Mouse (Mus musculus): Measurements from ENCODE around the gene March4. TPM values are rescaled to one million over a fixed set of nuclear protein-coding genes. Genes with fewer than 3 reads are reported as not detected.

March4 gene
- polyA plus RNA-seq, 1 experiment, result 0.33 TPM

DNA sequence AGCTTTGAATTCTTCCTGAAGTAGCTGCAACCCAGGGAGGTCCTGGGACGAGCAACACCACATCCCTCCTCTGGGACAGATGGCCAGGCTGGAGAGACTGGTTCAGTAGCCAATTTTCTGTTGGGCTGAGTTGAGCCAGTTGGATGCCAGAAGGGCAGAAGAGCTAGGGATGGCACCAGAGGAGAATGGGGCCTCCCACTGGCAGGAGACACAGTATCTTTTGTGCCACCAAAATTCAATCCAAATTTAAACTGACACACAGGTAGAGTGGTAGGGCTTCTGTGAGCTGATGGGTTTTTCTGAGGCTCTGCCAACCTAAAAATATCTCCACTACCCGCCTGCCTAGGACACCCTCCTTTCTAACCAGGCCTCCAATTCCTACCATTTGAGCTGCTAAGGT lies 21.9 kb upstream of the March4 start:
- H3K27me3 ChIP-seq (ENCODE audit: control insufficient read depth, insufficient read depth, low read length), result no peaks in the 10 kb centered on the region
- no peak overlapping the region for H3K27ac ChIP-seq (ENCODE audit: control insufficient read depth, insufficient read depth, low read depth, low read length)
- no peaks in the 10 kb centered on the region for H3K36me3 ChIP-seq (ENCODE audit: control insufficient read depth, insufficient read depth, low read length)
- H3K4me3 ChIP-seq (ENCODE audit: control insufficient read depth, low read depth, low read length), result no peak overlapping the region
- no peaks in the 10 kb centered on the region for H3K4me1 ChIP-seq (ENCODE audit: control insufficient read depth, insufficient read depth, low read length)
- TF ChIP-seq POLR2A (IDR thresholded peaks at IDR 0.05; ENCODE audit: control insufficient read depth, low read depth, low read length) (no peak), CTCF (IDR thresholded peaks at IDR 0.05; ENCODE audit: control insufficient read depth, insufficient read depth, insufficient replicate concordance, low read depth, low read length) (no peak)

DNA sequence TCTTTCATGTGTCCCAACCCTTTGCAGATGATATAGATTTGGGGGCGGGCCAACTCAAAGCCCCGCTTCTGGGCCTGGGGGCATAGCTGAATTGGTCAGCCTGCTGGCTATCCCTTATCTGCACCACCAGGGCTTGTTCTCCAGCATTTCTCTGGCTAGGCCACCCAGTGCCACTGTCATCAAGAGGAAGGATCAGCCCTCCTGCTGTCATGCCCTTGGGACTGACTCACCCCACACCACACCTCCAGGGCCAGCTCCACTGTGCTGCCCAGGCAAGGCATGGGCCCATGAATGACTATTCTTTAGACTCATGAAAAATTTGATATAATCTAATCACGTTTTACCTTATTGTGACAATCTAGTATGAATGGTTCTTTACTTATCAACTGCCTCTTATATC lies 19.7 kb upstream of the March4 start:
- Histone ChIP-seq H3K27ac (ENCODE audit: control insufficient read depth, insufficient read depth, low read depth, low read length) (no peak overlapping the region), H3K4me3 (ENCODE audit: control insufficient read depth, low read depth, low read length) (no peak overlapping the region)
- no peak for TF ChIP-seq POLR2A (IDR thresholded peaks at IDR 0.05; ENCODE audit: control insufficient read depth, low read depth, low read length)

DNA sequence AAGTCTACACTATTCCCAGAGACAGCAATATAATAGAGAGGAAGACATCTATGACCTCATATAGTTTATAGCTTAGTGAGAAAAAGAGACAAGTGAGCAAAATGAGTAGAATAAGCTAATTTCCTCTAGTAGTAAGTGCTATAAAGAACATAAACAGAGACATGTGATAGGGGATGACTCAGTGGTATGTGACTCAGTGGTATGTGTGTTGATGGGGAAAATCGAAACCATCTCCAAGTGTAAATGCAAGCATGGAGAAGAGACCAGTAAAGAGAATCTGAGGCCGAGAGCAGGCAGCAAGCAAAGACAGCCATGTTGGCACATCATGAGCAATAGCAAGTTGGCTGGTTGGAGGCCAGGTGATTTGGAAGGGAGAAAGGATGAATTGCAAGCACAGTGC lies 13.6 kb upstream of the March4 start:
- Histone ChIP-seq H3K27ac (ENCODE audit: control insufficient read depth, insufficient read depth, low read depth, low read length) (no peak overlapping the region), H3K36me3 (ENCODE audit: control insufficient read depth, insufficient read depth, low read length) (no peaks in the 10 kb centered on the region), H3K4me1 (ENCODE audit: control insufficient read depth, insufficient read depth, low read length) (no peaks in the 10 kb centered on the region), H3K4me3 (ENCODE audit: control insufficient read depth, low read depth, low read length) (no peak overlapping the region), H3K27me3 (ENCODE audit: control insufficient read depth, insufficient read depth, low read length) (no peaks in the 10 kb centered on the region)
- no peak for TF ChIP-seq CTCF (IDR thresholded peaks at IDR 0.05; ENCODE audit: control insufficient read depth, insufficient read depth, insufficient replicate concordance, low read depth, low read length)
- no peak for TF ChIP-seq POLR2A (IDR thresholded peaks at IDR 0.05; ENCODE audit: control insufficient read depth, low read depth, low read length)

More for the DNA sequence above, 19.7 kb upstream of the March4 start:
- Histone ChIP-seq H3K27me3 (ENCODE audit: control insufficient read depth, insufficient read depth, low read length) (no peaks in the 10 kb centered on the region), H3K4me1 (ENCODE audit: control insufficient read depth, insufficient read depth, low read length) (no peaks in the 10 kb centered on the region), H3K36me3 (ENCODE audit: control insufficient read depth, insufficient read depth, low read length) (no peaks in the 10 kb centered on the region)

DNA sequence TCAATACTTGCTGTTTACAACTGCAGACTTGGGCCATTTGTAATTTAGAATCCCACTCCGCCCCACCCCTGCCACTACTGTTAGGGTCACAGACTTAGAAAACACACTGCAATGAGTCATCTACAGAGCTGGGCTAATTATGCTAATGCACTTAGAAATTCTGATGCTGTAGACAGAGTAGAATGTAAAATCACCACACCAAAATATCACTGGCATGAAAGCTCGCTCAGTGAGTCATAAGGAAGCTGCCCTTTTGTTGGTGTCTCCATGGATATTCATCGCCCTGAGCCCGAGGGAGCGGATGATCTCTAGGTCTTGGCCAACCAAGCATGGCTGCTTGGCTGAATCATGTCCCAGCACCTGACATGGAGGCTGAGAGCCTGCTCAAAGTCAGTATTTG lies 1.5 kb upstream of the March4 start:
- Histone ChIP-seq H3K27ac (ENCODE audit: control insufficient read depth, insufficient read depth, low read depth, low read length) (no peak overlapping the region), H3K27me3 (ENCODE audit: control insufficient read depth, insufficient read depth, low read length) (peaks cover 2% of the 10 kb centered on the region; the same call in 1 of the 2 replicates), H3K4me1 (ENCODE audit: control insufficient read depth, insufficient read depth, low read length) (peaks cover 11% of the 10 kb centered on the region), H3K4me3 (ENCODE audit: control insufficient read depth, low read depth, low read length) (no peak overlapping the region), H3K36me3 (ENCODE audit: control insufficient read depth, insufficient read depth, low read length) (no peaks in the 10 kb centered on the region)
- TF ChIP-seq POLR2A (IDR thresholded peaks at IDR 0.05; ENCODE audit: control insufficient read depth, low read depth, low read length) (no peak), CTCF (IDR thresholded peaks at IDR 0.05; ENCODE audit: control insufficient read depth, insufficient read depth, insufficient replicate concordance, low read depth, low read length) (no peak)

DNA sequence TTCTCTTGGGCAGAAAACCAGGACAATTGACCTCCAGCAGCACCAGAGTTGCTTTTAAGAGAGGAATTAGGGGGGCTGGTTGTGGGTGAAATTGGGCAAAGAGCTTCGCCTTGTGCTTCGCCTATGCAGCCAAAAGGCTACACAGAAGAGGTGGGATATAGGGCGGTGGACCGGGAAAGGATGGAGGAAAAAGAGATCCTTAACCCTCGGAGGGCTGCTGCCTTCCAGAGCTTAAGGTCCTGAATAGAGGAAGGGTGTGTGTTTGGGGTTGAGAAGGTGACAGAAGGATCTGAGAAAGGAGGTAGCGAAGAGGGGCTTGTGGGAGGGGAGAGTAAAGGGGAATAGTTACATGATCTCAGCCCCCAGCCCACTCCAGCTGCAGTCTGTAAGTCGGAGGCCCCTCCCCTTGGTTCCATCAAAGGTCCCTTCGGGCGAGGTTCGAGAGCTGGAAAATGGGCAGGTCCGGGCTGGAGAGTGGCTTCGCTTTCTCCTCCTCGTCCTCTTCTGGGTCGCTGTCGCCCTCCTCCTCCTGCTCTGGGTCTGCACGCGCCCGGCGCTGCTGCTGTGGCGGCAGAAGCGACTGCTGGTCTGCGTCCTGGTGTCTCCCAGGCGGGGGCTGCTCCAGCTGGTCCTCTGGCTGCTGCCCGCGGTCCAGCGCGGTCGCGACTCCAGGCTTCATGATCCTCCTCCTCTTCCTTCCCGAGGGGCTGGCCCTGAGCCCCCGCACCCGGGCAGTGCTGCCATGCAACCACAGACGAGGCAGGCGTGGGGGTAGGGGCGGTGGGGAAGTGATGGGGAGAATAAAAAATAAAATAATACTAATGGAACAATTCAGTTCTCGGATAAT lies 782 bp downstream of the March4 start:
- Histone ChIP-seq H3K27me3 (ENCODE audit: control insufficient read depth, insufficient read depth, low read length) (peaks cover 2% of the 10 kb centered on the region; the same call in 1 of the 2 replicates), H3K4me3 (ENCODE audit: control insufficient read depth, low read depth, low read length) (no peak overlapping the region), H3K36me3 (ENCODE audit: control insufficient read depth, insufficient read depth, low read length) (no peaks in the 10 kb centered on the region), H3K4me1 (ENCODE audit: control insufficient read depth, insufficient read depth, low read length) (peaks cover 11% of the 10 kb centered on the region), H3K27ac (ENCODE audit: control insufficient read depth, insufficient read depth, low read depth, low read length) (no peak overlapping the region)
- TF ChIP-seq POLR2A (IDR thresholded peaks at IDR 0.05; ENCODE audit: control insufficient read depth, low read depth, low read length), result no peak

DNA sequence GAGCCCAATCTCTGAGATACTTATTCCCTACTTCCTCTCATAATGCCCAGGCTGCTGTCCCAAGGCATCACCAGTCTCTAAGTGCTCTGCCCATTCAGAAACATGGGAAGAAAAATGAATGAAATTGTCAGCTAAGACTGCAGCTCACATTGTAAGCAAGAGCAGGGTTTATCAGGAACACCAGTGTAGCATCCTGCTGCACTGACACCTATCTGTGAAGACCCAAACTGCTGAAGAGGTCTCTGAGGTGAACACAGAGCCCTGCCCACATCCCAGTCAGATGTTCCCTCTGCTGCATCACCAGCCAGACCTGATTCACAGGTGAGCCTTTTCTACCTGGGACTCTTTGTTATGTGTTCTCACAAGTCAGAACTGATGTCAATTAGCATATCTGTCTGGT lies 3.3 kb downstream of the March4 start:
- TF ChIP-seq POLR2A (IDR thresholded peaks at IDR 0.05; ENCODE audit: control insufficient read depth, low read depth, low read length), result no peak
- TF ChIP-seq CTCF (IDR thresholded peaks at IDR 0.05; ENCODE audit: control insufficient read depth, insufficient read depth, insufficient replicate concordance, low read depth, low read length), result no peak
- Histone ChIP-seq H3K36me3 (ENCODE audit: control insufficient read depth, insufficient read depth, low read length) (no peaks in the 10 kb centered on the region), H3K27me3 (ENCODE audit: control insufficient read depth, insufficient read depth, low read length) (peaks cover 2% of the 10 kb centered on the region; the same call in 1 of the 2 replicates), H3K27ac (ENCODE audit: control insufficient read depth, insufficient read depth, low read depth, low read length) (no peak overlapping the region), H3K4me1 (ENCODE audit: control insufficient read depth, insufficient read depth, low read length) (peaks cover 11% of the 10 kb centered on the region), H3K4me3 (ENCODE audit: control insufficient read depth, low read depth, low read length) (no peak overlapping the region)

DNA sequence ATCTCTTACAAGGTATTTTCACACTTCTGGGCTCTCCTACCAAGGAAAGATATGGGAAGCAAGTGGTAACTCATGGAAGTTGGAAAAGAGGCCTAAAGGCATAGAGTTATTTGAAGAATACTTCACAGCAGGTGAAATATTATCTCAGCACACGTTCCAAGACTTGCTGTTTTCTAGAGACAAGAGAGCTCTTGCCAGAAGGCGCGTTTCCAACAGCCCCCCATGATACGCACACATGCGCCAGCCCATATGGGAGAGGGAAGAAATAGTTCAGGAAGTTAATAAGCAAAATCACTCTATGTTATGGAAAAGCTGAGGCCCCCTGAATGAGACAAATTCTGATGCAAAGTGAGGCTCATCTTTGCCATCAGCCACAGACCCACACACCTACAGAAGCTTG lies 3.8 kb downstream of the March4 start:
- Histone ChIP-seq H3K27me3 (ENCODE audit: control insufficient read depth, insufficient read depth, low read length) (peaks cover 2% of the 10 kb centered on the region; the same call in 1 of the 2 replicates), H3K4me1 (ENCODE audit: control insufficient read depth, insufficient read depth, low read length) (peaks cover 11% of the 10 kb centered on the region), H3K36me3 (ENCODE audit: control insufficient read depth, insufficient read depth, low read length) (no peaks in the 10 kb centered on the region), H3K4me3 (ENCODE audit: control insufficient read depth, low read depth, low read length) (no peak overlapping the region), H3K27ac (ENCODE audit: control insufficient read depth, insufficient read depth, low read depth, low read length) (no peak overlapping the region)
- TF ChIP-seq CTCF (IDR thresholded peaks at IDR 0.05; ENCODE audit: control insufficient read depth, insufficient read depth, insufficient replicate concordance, low read depth, low read length) (no peak), POLR2A (IDR thresholded peaks at IDR 0.05; ENCODE audit: control insufficient read depth, low read depth, low read length) (no peak)

Data from testis, adult 2 months (tissue).